Mouse (Mus musculus) kidney, adult 2 months (tissue): Measurements from ENCODE around the gene Mum1.

Source experiments
- CTCF ChIP-seq: fragments of 200-500 bp; conservative IDR thresholded peaks from 2 replicates; pipeline ENCODE4 v1.5.1; 2011; ENCODE audit warnings: low read depth, mild to moderate bottlenecking, control low read depth, low read length, moderate library complexity, mixed read lengths; ENCODE audit not compliant: insufficient read depth, insufficient read length
- POLR2A ChIP-seq: fragments of 200-500 bp; IDR thresholded peaks from one replicate; pipeline ENCODE4 v1.6.1; 2011; ENCODE audit warnings: low read depth, low read length, control low read depth

DNA sequence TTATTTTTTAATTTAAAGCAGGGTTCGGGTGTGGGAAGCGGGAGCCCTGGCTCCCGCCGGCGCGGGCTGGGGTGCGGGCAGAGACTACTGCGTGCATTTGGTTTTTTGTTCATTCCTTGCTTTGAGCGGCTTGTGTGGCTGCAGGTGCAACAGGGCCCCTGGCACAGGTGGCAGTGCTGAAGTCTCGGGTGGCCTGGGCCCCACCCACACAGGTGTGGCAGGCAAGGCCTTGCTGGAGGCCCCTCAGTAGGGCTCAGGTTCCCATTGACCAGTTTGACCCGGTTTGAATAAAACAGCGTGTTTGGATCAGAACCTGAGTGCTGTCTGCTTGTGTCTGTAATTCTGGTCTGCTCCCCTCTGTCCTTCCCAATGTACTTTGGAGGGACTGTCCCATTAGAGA lies 61.9 kb downstream of the Mum1 start:
- TF ChIP-seq CTCF: no peak
- no peak for TF ChIP-seq POLR2A
